In the genomic region with DNA sequence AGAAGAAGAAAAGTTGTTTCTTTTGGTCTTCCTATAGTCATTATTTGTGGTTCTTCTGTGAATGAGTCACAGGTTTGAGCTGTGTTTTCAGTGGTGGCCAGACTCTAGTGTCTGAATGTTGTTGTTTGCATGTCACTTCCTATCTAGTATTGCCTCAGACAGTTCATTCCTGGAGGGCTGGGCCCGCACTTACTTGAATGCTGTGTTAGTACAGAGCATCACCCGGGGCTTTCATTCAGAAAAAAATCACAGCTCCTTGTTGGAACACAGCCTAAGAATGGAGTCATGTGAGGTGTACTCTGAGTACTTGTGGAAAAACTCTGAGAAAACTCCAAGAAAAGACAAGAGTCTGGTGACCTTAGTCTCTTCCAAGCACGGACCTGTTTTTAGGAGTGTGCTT, we compare ENCODE assay signal across 27 mouse cellular contexts. TPM values are rescaled to one million over a fixed set of nuclear protein-coding genes. Genes with fewer than 3 reads are reported as not detected.
DNase-seq lines count a peak whose midpoint lies in the region; ATAC-seq and TF ChIP-seq lines count a peak whose summit lies in the region.
"Had no signal": no experiment of that assay in that cellular context is flagged by ENCODE, and none has a peak within 500 bp of the region (broad histone marks: within the 10 kb centered on the region; RNA-seq: fewer than 3 reads in every experiment).

No protein-coding gene starts in this region.

- no peak for TF ChIP-seq POLR2A in embryonic fibroblast, embryonic 13.5 days (IDR thresholded peaks at IDR 0.05; ENCODE audit: low read depth, low read length)

- no peak overlapping the region for H3K9ac ChIP-seq in kidney, embryonic 15.5 days
- no peak overlapping the region for H3K9ac ChIP-seq in forebrain, embryonic 14.5 days (ENCODE audit: low read length)
- H3K9ac ChIP-seq: embryonic facial prominence, embryonic 13.5 days; heart, embryonic 15.5 days; intestine, embryonic 15.5 days; limb, embryonic 13.5 days; lung, embryonic 15.5 days; midbrain, embryonic 13.5 days had no signal

- H3K79me2 ChIP-seq in C2C12 (ENCODE audit: control insufficient read depth, insufficient read depth): no peaks in the 10 kb centered on the region

- ATAC-seq in kidney, embryonic 15.5 days (replicated peaks; ENCODE audit: low FRiP score): no peak
- no peak for ATAC-seq in forebrain, embryonic 14.5 days
- ATAC-seq: hindbrain, embryonic 16.5 days; intestine, embryonic 15.5 days; midbrain, embryonic 13.5 days had no signal

- H3K4me2 ChIP-seq in kidney, embryonic 15.5 days: no peak overlapping the region
- H3K4me2 ChIP-seq in forebrain, embryonic 14.5 days (ENCODE audit: low read length): no peak overlapping the region
- H3K4me2 ChIP-seq: embryonic facial prominence, embryonic 13.5 days; heart, embryonic 15.5 days; intestine, embryonic 15.5 days; limb, embryonic 13.5 days; liver, embryonic 11.5 days; lung, embryonic 15.5 days; midbrain, embryonic 13.5 days had no signal

- no peak overlapping the region for H3ac ChIP-seq in C2C12 (ENCODE audit: control insufficient read depth, insufficient read length, low read depth)

- H3K36me3 ChIP-seq in kidney, embryonic 15.5 days: no peaks in the 10 kb centered on the region
- no peaks in the 10 kb centered on the region for H3K36me3 ChIP-seq in C2C12 (ENCODE audit: control insufficient read depth, insufficient read depth)
- no peaks in the 10 kb centered on the region for H3K36me3 ChIP-seq in forebrain, embryonic 14.5 days (ENCODE audit: control insufficient read depth, insufficient read depth, low read length)
- H3K36me3 ChIP-seq: embryonic facial prominence, embryonic 13.5 days; heart, embryonic 10.5 days; heart, embryonic 15.5 days; intestine, embryonic 15.5 days; limb, embryonic 13.5 days; lung, embryonic 15.5 days; midbrain, embryonic 13.5 days had no signal

- 68% methylated on average over 3 of the region's 3 CpGs for WGBS in kidney, embryonic 15.5 days
- 84% methylated on average over 3 of the region's 3 CpGs for WGBS in forebrain, embryonic 14.5 days

- no peaks in the 10 kb centered on the region for H3K79me3 ChIP-seq in C2C12 (ENCODE audit: low read depth)

- peak; percentile 44 for DNase-seq in kidney, adult 9 months
- peak; percentile 91 for DNase-seq in 3T3-L1 (ENCODE audit: low read depth, low spot score)
- no peak for DNase-seq in forebrain, embryonic 14.5 days (ENCODE audit: low spot score)
- DNase-seq in adrenal gland, adult 18-20 months (ENCODE audit: low spot score in 2 of 2): no peak
- no peak for DNase-seq in layer of hippocampus, adult 11-12 months (ENCODE audit: low spot score)
- DNase-seq: adrenal gland, adult 2 months; cerebellum, adult 11 months; cerebellum, adult 9-10 months; gastrocnemius, postnatal 10 days; lung, postnatal 4 days; right cerebral cortex, adult 18-20 months; spleen, adult 18-20 months; thymus, postnatal 14 days had no signal

- no peaks in the 10 kb centered on the region for H3K4me1 ChIP-seq in kidney, embryonic 15.5 days
- H3K4me1 ChIP-seq in embryonic fibroblast, embryonic 13.5 days (ENCODE audit: control insufficient read depth, insufficient read depth, low read length): peaks cover 6% of the 10 kb centered on the region
- H3K4me1 ChIP-seq in forebrain, embryonic 14.5 days (ENCODE audit: control insufficient read depth, insufficient read depth, low read length): no peaks in the 10 kb centered on the region
- H3K4me1 ChIP-seq: heart, embryonic 10.5 days; heart, embryonic 15.5 days; intestine, embryonic 15.5 days; lung, embryonic 15.5 days; midbrain, embryonic 13.5 days had no signal

- no peaks in the 10 kb centered on the region for H3K9me3 ChIP-seq in kidney, embryonic 15.5 days (replicated peaks)
- H3K9me3 ChIP-seq in forebrain, embryonic 14.5 days (replicated peaks; ENCODE audit: control insufficient read depth, low read length): no peaks in the 10 kb centered on the region
- H3K9me3 ChIP-seq: embryonic facial prominence, embryonic 13.5 days; heart, embryonic 10.5 days; heart, embryonic 15.5 days; intestine, embryonic 15.5 days; limb, embryonic 13.5 days; lung, embryonic 15.5 days; midbrain, embryonic 13.5 days had no signal

- no peak for TF ChIP-seq CTCF in C2C12 (IDR thresholded peaks at IDR 0.05; ENCODE audit: control insufficient read depth, insufficient read depth, insufficient read length)
- TF ChIP-seq CTCF in embryonic fibroblast, embryonic 13.5 days (IDR thresholded peaks at IDR 0.05; ENCODE audit: borderline replicate concordance, insufficient read depth, low read length): no peak

- H3K4me3 ChIP-seq in kidney, embryonic 15.5 days (replicated peaks): no peak overlapping the region
- no peak overlapping the region for H3K4me3 ChIP-seq in C2C12 (ENCODE audit: insufficient read depth, poor library complexity, severe bottlenecking)
- no peak overlapping the region for H3K4me3 ChIP-seq in embryonic fibroblast, embryonic 13.5 days (ENCODE audit: insufficient read depth, low read length)
- no peak overlapping the region for H3K4me3 ChIP-seq in forebrain, embryonic 14.5 days (ENCODE audit: low read depth, low read length)
- H3K4me3 ChIP-seq: embryonic facial prominence, embryonic 13.5 days; erythroblast, embryonic 14.5 days; heart, embryonic 10.5 days; heart, embryonic 15.5 days; intestine, embryonic 15.5 days; limb, embryonic 13.5 days; lung, embryonic 15.5 days; midbrain, embryonic 13.5 days had no signal

- no peak overlapping the region for H3K27ac ChIP-seq in kidney, embryonic 15.5 days
- H3K27ac ChIP-seq in embryonic fibroblast, embryonic 13.5 days (ENCODE audit: insufficient read depth, low read length): peak overlapping the region; percentile 52
- no peak overlapping the region for H3K27ac ChIP-seq in forebrain, embryonic 14.5 days (ENCODE audit: low read depth, low read length)
- H3K27ac ChIP-seq: embryonic facial prominence, embryonic 13.5 days; heart, embryonic 10.5 days; heart, embryonic 15.5 days; intestine, embryonic 15.5 days; limb, embryonic 13.5 days; lung, embryonic 15.5 days; midbrain, embryonic 13.5 days had no signal

- no peaks in the 10 kb centered on the region for H3K27me3 ChIP-seq in kidney, embryonic 15.5 days
- no peaks in the 10 kb centered on the region for H3K27me3 ChIP-seq in C2C12 (ENCODE audit: control insufficient read depth, insufficient read depth, insufficient read length)
- H3K27me3 ChIP-seq in forebrain, embryonic 14.5 days (replicated peaks; ENCODE audit: control insufficient read depth, insufficient read depth, low read length): no peaks in the 10 kb centered on the region
- H3K27me3 ChIP-seq: embryonic facial prominence, embryonic 13.5 days; heart, embryonic 15.5 days; intestine, embryonic 15.5 days; limb, embryonic 13.5 days; lung, embryonic 15.5 days had no signal

TF ChIP-seq in C2C12, 6 proteins besides CTCF, POLR2A, EP300 and RAD21:
- TF ChIP-seq FOSL1 (IDR thresholded peaks at IDR 0.05; ENCODE audit: insufficient read depth, low read length, poor library complexity, severe bottlenecking): no peak
- peak; percentile 56 for TF ChIP-seq CEBPB (IDR thresholded peaks at IDR 0.05; ENCODE audit: low read depth)
- no peak for TF ChIP-seq USF1 (IDR thresholded peaks at IDR 0.05; ENCODE audit: low read depth)

RNA-seq across cellular contexts. Expression of a gene that starts 23.4 kb away (rescaled TPM):
- 8.7 and 9.7 TPM in 2 replicates for polyA plus RNA-seq in kidney, embryonic 15.5 days (2015; fragmentation: Nextera tagmentation; extraction: Ambion mirVana)
- polyA plus RNA-seq in C2C12 (2012; fragmentation: generic; extraction: Trizol): 16.1 TPM
- polyA plus RNA-seq in embryonic fibroblast, embryonic 13.5 days (2011; ENCODE audit: insufficient read length, low read depth, missing spikeins): 31.9 and 37.6 TPM in 2 replicates
- 2.5 and 2.8 TPM in 2 replicates for polyA plus RNA-seq in forebrain, embryonic 14.5 days (2014; fragmentation: Nextera tagmentation; extraction: Ambion mirVana)
- total RNA-seq in adrenal gland, adult 18-20 months (2021): 10 to 100 TPM; 14.6 to 16.3 TPM

RNA-seq across cellular contexts. Expression of a gene that starts 27.2 kb away (rescaled TPM):
- polyA plus RNA-seq in kidney, embryonic 15.5 days (2015; fragmentation: Nextera tagmentation; extraction: Ambion mirVana): 1.3 and 1.4 TPM in 2 replicates
- polyA plus RNA-seq in C2C12 (2012; fragmentation: generic; extraction: Trizol): 105 TPM
- 0.19 and 0.37 TPM in 2 replicates for polyA plus RNA-seq in embryonic fibroblast, embryonic 13.5 days (2011; ENCODE audit: insufficient read length, low read depth, missing spikeins)
- 0.05 and 0.09 TPM in 2 replicates for polyA plus RNA-seq in forebrain, embryonic 14.5 days (2014; fragmentation: Nextera tagmentation; extraction: Ambion mirVana)
- total RNA-seq in adrenal gland, adult 18-20 months (2021): not detected
- total RNA-seq: adrenal gland, adult 2 months; common myeloid progenitor, adult 5-6 weeks had no signal
- polyA plus RNA-seq: erythroblast, embryonic 14.5 days had no signal

Comparison
In these comparisons a context has a peak if more than half of its experiments do, and no peak if none do; other contexts are left out.
1. DNase-seq: peak in kidney, adult 9 months (single experiment) and 3T3-L1 (single experiment); none in forebrain, embryonic 14.5 days (single experiment), adrenal gland, adult 18-20 months (0 of 2) and layer of hippocampus, adult 11-12 months (single experiment).
2. RNA of a gene that starts 27.2 kb away (polyA plus RNA-seq): 105 TPM in C2C12 (single experiment); 1.3 to 1.4 TPM in kidney, embryonic 15.5 days, 0.19 to 0.37 TPM in embryonic fibroblast, embryonic 13.5 days and 0.05 to 0.09 TPM in forebrain, embryonic 14.5 days; every median in the first group is over 10 times any median in the second.